Comparison of ENCODE assay signal across 10 mouse cellular contexts in the genomic region with DNA sequence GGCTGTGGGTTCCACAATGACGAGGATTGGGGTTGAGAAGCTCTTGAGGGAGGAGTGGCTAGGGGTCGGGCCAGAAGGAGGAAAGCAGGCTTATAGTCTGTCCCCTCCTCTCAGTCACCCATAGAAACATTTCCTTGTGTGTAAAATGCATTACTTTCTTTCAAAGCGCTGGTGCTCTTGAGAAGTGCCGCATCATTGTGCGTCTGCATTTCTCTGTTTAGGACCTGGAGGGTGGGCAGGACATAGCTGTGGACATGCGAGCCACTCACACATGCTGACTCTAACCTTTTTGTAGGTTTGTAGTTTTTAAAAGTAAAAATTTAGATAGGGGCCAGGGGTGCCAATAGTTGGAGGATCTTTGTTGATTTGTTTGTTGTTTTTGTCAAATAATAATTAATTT.
"Had no signal": no experiment of that assay in that cellular context is flagged by ENCODE, and none has a peak within 500 bp of the region (broad histone marks: within the 10 kb centered on the region; RNA-seq: fewer than 3 reads in every experiment).

No protein-coding gene starts in this region.

- H3K4me3 ChIP-seq: kidney, embryonic 15.5 days; limb, embryonic 13.5 days; liver, embryonic 15.5 days had no signal

- DNase-seq: kidney, adult 11 months; kidney, postnatal 14 days; left cerebral cortex, postnatal 4 days; right cerebral cortex, postnatal 14 days; thymus, postnatal 4 days had no signal

- H3K27ac ChIP-seq: kidney, embryonic 15.5 days; limb, embryonic 13.5 days; liver, embryonic 15.5 days had no signal

- H3K4me2 ChIP-seq: kidney, embryonic 15.5 days; limb, embryonic 13.5 days; liver, embryonic 15.5 days; midbrain, embryonic 11.5 days had no signal

- H3K4me1 ChIP-seq: kidney, embryonic 15.5 days; limb, embryonic 13.5 days; liver, embryonic 15.5 days had no signal

- H3K27me3 ChIP-seq: kidney, embryonic 15.5 days; limb, embryonic 13.5 days; liver, embryonic 15.5 days had no signal

- ATAC-seq: midbrain, embryonic 16.5 days had no signal

- H3K9ac ChIP-seq: kidney, embryonic 15.5 days; limb, embryonic 13.5 days; liver, embryonic 15.5 days had no signal

- H3K9me3 ChIP-seq: kidney, embryonic 15.5 days; limb, embryonic 13.5 days; liver, embryonic 15.5 days had no signal
